Mouse (Mus musculus) brain, adult 2 months (tissue): ENCODE measurements at regions not wholly inside any gene's neighbourhood (a gene's known extent, or its start where the extent isn't known, plus 50 kb on each side); places are given as distances from the start of the nearest gene placed in this dataset.

Source experiments
- DNase-seq: peaks from one replicate; pipeline ENCODE4 v3.0.0; 2011; ENCODE audit warnings: low read depth, low spot score

DNA sequence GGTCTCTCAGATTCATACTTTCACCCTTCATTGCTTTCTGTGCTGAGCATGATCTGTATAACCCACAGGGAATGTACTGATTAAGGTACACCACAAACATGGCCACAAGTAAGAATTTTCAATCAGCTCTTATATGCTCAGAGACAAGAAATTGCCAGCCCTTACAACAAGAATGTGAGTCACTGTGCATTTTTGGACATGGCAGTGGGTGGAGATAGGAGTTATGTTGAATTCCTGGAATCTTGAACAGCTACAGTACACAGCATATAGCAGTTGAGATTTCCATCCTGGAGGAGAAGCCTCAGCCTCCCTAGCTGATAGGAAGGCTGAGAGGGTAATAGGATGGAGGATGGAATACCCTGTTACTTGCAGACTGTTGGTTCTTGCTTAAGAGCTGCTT, 173.8 kb upstream of the Nudt11 start:
- DNase-seq, result peak; percentile 28

DNA sequence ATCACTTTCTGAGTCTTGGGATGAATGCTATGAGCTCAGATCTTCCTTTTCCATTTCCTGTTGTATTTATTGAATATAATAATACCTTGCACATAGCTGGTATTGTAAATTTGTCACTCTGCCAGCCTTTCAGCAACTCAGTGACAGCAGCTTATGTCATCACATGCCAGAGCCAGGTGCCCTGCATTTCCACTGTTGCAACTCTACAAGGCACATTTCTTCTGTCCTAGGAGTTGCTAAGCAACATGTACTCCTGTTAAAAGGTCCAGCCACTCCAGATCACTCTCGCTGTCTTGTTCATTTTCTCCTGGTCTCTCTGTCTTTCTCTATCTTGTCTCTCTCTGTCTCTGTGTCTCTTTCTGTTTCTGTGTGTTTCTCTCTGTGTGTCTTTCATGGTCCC, 130.1 kb upstream of the Nudt11 start:
- peak; percentile 24 for DNase-seq

GRCm38 (mm10) chrX:5933517-5933916, 113.7 kb upstream of the Nudt11 start:
- DNase-seq, result peak; percentile 23

GRCm38 (mm10) chrX:5941956-5942355, 105.3 kb upstream of the Nudt11 start:
- no peak for DNase-seq
